Mouse (Mus musculus) MEL (cell line): ENCODE measurements around the gene Trak1.

Source experiments
- MAZ ChIP-seq: IDR thresholded peaks from 2 replicates; pipeline ENCODE4 v1.6.1; 2012; ENCODE audit warnings: low read depth, mild to moderate bottlenecking, inconsistent platforms, low read length, improper control_type of control experiment
- SMC3 ChIP-seq: IDR thresholded peaks from 2 replicates; pipeline ENCODE4 v1.6.1; 2011; ENCODE audit warnings: low read depth, low read length, improper control_type of control experiment
- ZKSCAN1 ChIP-seq: IDR thresholded peaks from 2 replicates; pipeline ENCODE4 v1.6.1; 2012; ENCODE audit warnings: low read depth, mild to moderate bottlenecking, inconsistent platforms, low read length, improper control_type of control experiment, moderate library complexity

DNA sequence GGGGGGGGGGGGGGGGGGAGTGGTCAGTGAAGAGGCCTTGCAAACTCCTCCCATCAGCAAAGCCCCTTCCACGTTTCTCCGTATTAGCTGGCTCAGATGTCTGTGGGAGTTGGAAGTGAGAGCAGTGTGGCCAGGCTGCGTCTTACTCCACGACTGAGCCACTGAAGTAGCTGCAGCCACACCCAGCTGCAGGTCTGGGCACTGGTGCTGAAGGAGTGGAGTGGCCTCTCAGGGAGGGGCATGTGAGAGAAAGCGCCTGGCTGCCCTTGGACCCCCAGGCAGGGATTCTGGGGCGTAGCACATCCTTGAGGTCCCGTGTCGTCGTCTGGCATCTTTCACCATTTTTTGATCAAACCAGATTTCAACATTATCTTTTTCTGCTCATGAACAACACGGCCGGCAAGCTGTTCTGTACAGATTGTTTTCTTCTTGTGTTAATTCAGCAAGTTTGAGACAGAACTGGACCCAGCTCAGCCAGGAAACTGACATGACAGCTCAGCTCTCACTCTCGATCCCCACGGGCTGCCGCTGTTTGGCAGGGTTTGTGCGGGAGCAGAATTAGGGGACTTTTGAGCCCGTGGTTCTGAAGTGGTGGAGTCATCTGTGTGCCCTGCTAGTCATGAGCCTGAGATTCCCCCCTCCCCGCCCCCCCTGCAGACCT is 100.9 kb downstream of the Trak1 start:
- no peak for TF ChIP-seq ZKSCAN1
- no peak for TF ChIP-seq SMC3
- no peak for TF ChIP-seq MAZ
